Mouse (Mus musculus) heart, postnatal 0 days (tissue): ENCODE results near the gene Tcf25. TPM values are rescaled to one million over a fixed set of nuclear protein-coding genes. Genes with fewer than 3 reads are reported as not detected.
"Not testable (repeated sequence)": the region's sequence is repeated elsewhere in the genome, so short reads cannot be mapped to it uniquely, and the experiment has no call there.

ENCODE experiments used
- ATAC-seq: fragments of 200-750 bp; cut with Nextera tagmentation; 2 replicates; pipeline ENCODE4 v1.8.0; 2017; ENCODE audit warnings: low read depth, moderate number of reproducible peaks, moderate library complexity; ENCODE audit not compliant: insufficient read depth
- DNase-seq: peaks from one replicate; pipeline ENCODE4 v3.0.0-alpha.2; 2016; ENCODE audit warnings: low spot score
- H3K27ac ChIP-seq: fragments of 300-500 bp; sonication (generic); 2 replicates; pipeline ENCODE4 v1.5.1; 2014; ENCODE audit warnings: low read depth, mild to moderate bottlenecking
- H3K27me3 ChIP-seq: fragments of 300-500 bp; sonication (generic); 2 replicates; pipeline ENCODE4 v1.6.1; 2014; ENCODE audit warnings: low read length, mixed read lengths; ENCODE audit not compliant: control insufficient read depth, insufficient read depth
- H3K36me3 ChIP-seq: fragments of 300-500 bp; sonication (generic); replicated peaks from 2 replicates; pipeline ENCODE4 v1.6.1; 2014; ENCODE audit warnings: low read length, mixed read lengths; ENCODE audit not compliant: control insufficient read depth, insufficient read depth
- H3K4me1 ChIP-seq: fragments of 300-500 bp; sonication (generic); 2 replicates; pipeline ENCODE4 v1.6.1; 2014; ENCODE audit warnings: antibody characterized with exemption; ENCODE audit not compliant: control insufficient read depth, insufficient read depth
- H3K4me2 ChIP-seq: fragments of 300-500 bp; sonication (generic); 2 replicates; pipeline ENCODE4 v1.6.1; 2014; ENCODE audit warnings: low read depth, mild to moderate bottlenecking, low read length, moderate library complexity
- H3K4me3 ChIP-seq: fragments of 300-500 bp; sonication (generic); 2 replicates; pipeline ENCODE4 v1.5.1; 2014; ENCODE audit warnings: low read depth, low read length
- H3K9ac ChIP-seq: fragments of 300-500 bp; sonication (generic); replicated peaks from 2 replicates; pipeline ENCODE4 v1.6.1; 2014; ENCODE audit warnings: low read depth, low read length, mixed read lengths
- H3K9me3 ChIP-seq: fragments of 300-500 bp; sonication (generic); replicated peaks from 2 replicates; pipeline ENCODE4 v1.6.1; 2016; ENCODE audit warnings: low read length; ENCODE audit not compliant: control insufficient read depth
- CTCF ChIP-seq: IDR thresholded peaks from 2 replicates; pipeline ENCODE4 v1.5.1; 2016; ENCODE audit warnings: antibody characterized with exemption, control low read depth, low read depth
- EP300 ChIP-seq: IDR thresholded peaks from 2 replicates; pipeline ENCODE4 v1.6.1; 2016; ENCODE audit warnings: antibody characterized with exemption, low read depth
- WGBS: fragments of 180-500 bp; shearing (Covaris S2); extraction: QIAGEN DNeasy Blood & Tissue Kit; methylation state at CpG from one replicate; pipeline ENCODE4 v1.1.7; 2014; 5-methylcytosine and 5-hydroxymethylcytosine counted together
- polyA plus RNA-seq: library from polyadenylated mRNA; unstranded; fragments of >200 nt; fragmentation: Nextera tagmentation; extraction: Ambion mirVana; gene quantifications from 2 replicates; pipeline ENCODE4 v1.2.1, GENCODE M21; 2015
- total RNA-seq: library from RNA; depleted of rRNA; stranded (reverse); fragments of >200 nt; gene quantifications from 2 replicates; pipeline ENCODE4 v1.2.3, GENCODE M21; 2014; ENCODE audit warnings: low replicate concordance; rRNA removed

Tcf25 gene
- total and polyA plus RNA-seq, 2 experiments from 2014 or later: 123 to 172 TPM

- DNase-seq (peak; percentile 26), ATAC-seq (peak; percentile 59)
- Histone ChIP-seq H3K36me3 (peaks cover 20% of the 10 kb centered on the region), H3K9ac (no peak overlapping the region), H3K9me3 (no peaks in the 10 kb centered on the region), H3K4me2 (no peak overlapping the region), H3K4me3 (no peak overlapping the region), H3K27me3 (no peaks in the 10 kb centered on the region), H3K4me1 (peaks cover 21% of the 10 kb centered on the region), H3K27ac (peak overlapping the region; percentile 4; the same call in 1 of the 2 replicates)
- no peak for TF ChIP-seq EP300
- TF ChIP-seq CTCF: no peak
- WGBS: 47% methylated on average over 6 of the region's 6 CpGs
Measured at GRCm38 (mm10) chr8:123446799-123447198, 73.2 kb downstream of the Tcf25 start.

- no peak overlapping the region for H3K9ac ChIP-seq
- H3K36me3 ChIP-seq: peaks cover 52% of the 10 kb centered on the region
- no peak for TF ChIP-seq EP300
- TF ChIP-seq CTCF: no peak
- no peak overlapping the region for H3K27ac ChIP-seq
- 83% methylated on average over 5 of the region's 5 CpGs for WGBS
- H3K4me3 ChIP-seq: no peak overlapping the region
- no peaks in the 10 kb centered on the region for H3K9me3 ChIP-seq
- no peak for DNase-seq
- ATAC-seq: no peak
- H3K27me3 ChIP-seq: no peaks in the 10 kb centered on the region
- peaks cover 12% of the 10 kb centered on the region for H3K4me1 ChIP-seq
- no peak overlapping the region for H3K4me2 ChIP-seq
Measured at GRCm38 (mm10) chr8:123450783-123451182, 77.2 kb downstream of the Tcf25 start.

- not testable (repeated sequence) for ATAC-seq, H3K4me3 ChIP-seq, H3K4me2 ChIP-seq, H3K27me3 ChIP-seq, DNase-seq, H3K9me3 ChIP-seq, H3K4me1 ChIP-seq, H3K9ac ChIP-seq, H3K27ac ChIP-seq
- WGBS: 91% methylated on average over 12 of the region's 12 CpGs
- H3K36me3 ChIP-seq: peaks cover 61% of the 10 kb centered on the region
Measured at GRCm38 (mm10) chr8:123451747-123452146, 78.2 kb downstream of the Tcf25 start.

- no peak overlapping the region for H3K4me2 ChIP-seq
- DNase-seq (no peak), ATAC-seq (no peak)
- peaks cover 61% of the 10 kb centered on the region for H3K36me3 ChIP-seq
- no peak overlapping the region for H3K27ac ChIP-seq
- H3K9me3 ChIP-seq: no peaks in the 10 kb centered on the region
- 55% methylated on average over 4 of the region's 4 CpGs for WGBS
- H3K9ac ChIP-seq: no peak overlapping the region
- H3K4me3 ChIP-seq: no peak overlapping the region
- H3K4me1 ChIP-seq: peaks cover 4% of the 10 kb centered on the region
- no peaks in the 10 kb centered on the region for H3K27me3 ChIP-seq
- no peak for TF ChIP-seq EP300
- TF ChIP-seq CTCF: no peak
Measured at GRCm38 (mm10) chr8:123452149-123452548, 78.6 kb downstream of the Tcf25 start.

- Histone ChIP-seq H3K27ac (no peak overlapping the region), H3K9me3 (no peaks in the 10 kb centered on the region), H3K4me1 (no peaks in the 10 kb centered on the region), H3K27me3 (no peaks in the 10 kb centered on the region), H3K4me3 (no peak overlapping the region), H3K9ac (no peak overlapping the region), H3K4me2 (no peak overlapping the region), H3K36me3 (peaks cover 72% of the 10 kb centered on the region)
- DNase-seq (no peak), ATAC-seq (no peak)
- no peak for TF ChIP-seq CTCF
- no peak for TF ChIP-seq EP300
- 72% methylated on average over 7 of the region's 7 CpGs for WGBS
Measured at GRCm38 (mm10) chr8:123453291-123453690, 79.7 kb downstream of the Tcf25 start.

Other genes with a start within 250 kb of the Tcf25 start
- gene Sult5a1, start 215.4 kb upstream of the Tcf25 start, total RNA-seq: 1.4 and 3.4 TPM in 2 replicates
- gene Sult5a1, start 215.4 kb upstream of the Tcf25 start, polyA plus RNA-seq: 1.6 and 2.0 TPM in 2 replicates
- gene Dpep1, start 187.5 kb upstream of the Tcf25 start, total RNA-seq: 32.3 and 58.6 TPM in 2 replicates
- gene Dpep1, start 187.5 kb upstream of the Tcf25 start, polyA plus RNA-seq: 16.3 and 17.6 TPM in 2 replicates
- gene Chmp1a, start 161.0 kb upstream of the Tcf25 start, total RNA-seq: 121 and 131 TPM in 2 replicates
- 91.0 and 94.3 TPM in 2 replicates for gene Chmp1a, start 161.0 kb upstream of the Tcf25 start, polyA plus RNA-seq
- 5.7 and 11.4 TPM in 2 replicates for gene Spata33, start 160.9 kb upstream of the Tcf25 start, total RNA-seq
- 17.1 and 21.3 TPM in 2 replicates for gene Spata33, start 160.9 kb upstream of the Tcf25 start, polyA plus RNA-seq
- 26.5 and 31.9 TPM in 2 replicates for gene Cdk10, start 148.9 kb upstream of the Tcf25 start, total RNA-seq
- 14.7 and 14.8 TPM in 2 replicates for gene Cdk10, start 148.9 kb upstream of the Tcf25 start, polyA plus RNA-seq
- 3.5 and 4.2 TPM in 2 replicates for gene Spata2l, start 137.5 kb upstream of the Tcf25 start, total RNA-seq
- gene Spata2l, start 137.5 kb upstream of the Tcf25 start, polyA plus RNA-seq: 4.5 and 4.6 TPM in 2 replicates
- gene Zfp276, start 119.6 kb upstream of the Tcf25 start, total RNA-seq: 19.4 and 24.0 TPM in 2 replicates
- 8.9 and 9.7 TPM in 2 replicates for gene Zfp276, start 119.6 kb upstream of the Tcf25 start, polyA plus RNA-seq
- 21.4 and 32.7 TPM in 2 replicates for gene Vps9d1, start 119.4 kb upstream of the Tcf25 start, total RNA-seq
- 15.4 and 16.1 TPM in 2 replicates for gene Vps9d1, start 119.4 kb upstream of the Tcf25 start, polyA plus RNA-seq
- gene Fanca, start 55.2 kb upstream of the Tcf25 start, total RNA-seq: 24.3 and 37.1 TPM in 2 replicates
- 6.1 and 6.7 TPM in 2 replicates for gene Fanca, start 55.2 kb upstream of the Tcf25 start, polyA plus RNA-seq
- 0.15 and 1.2 TPM in 2 replicates for gene Spire2, start 41.0 kb upstream of the Tcf25 start, total RNA-seq
- gene Spire2, start 41.0 kb upstream of the Tcf25 start, polyA plus RNA-seq: 0.23 and 0.40 TPM in 2 replicates
- not detected in 2 replicates for gene Mc1r, start 33.4 kb downstream of the Tcf25 start, total RNA-seq
- not detected in 2 replicates for gene Mc1r, start 33.4 kb downstream of the Tcf25 start, polyA plus RNA-seq
- gene Tubb3, start 37.7 kb downstream of the Tcf25 start, total RNA-seq: 1.8 and 6.1 TPM in 2 replicates
- gene Tubb3, start 37.7 kb downstream of the Tcf25 start, polyA plus RNA-seq: 0.40 and 1.3 TPM in 2 replicates
- 35.6 and 91.5 TPM in 2 replicates for gene Def8, start 49.8 kb downstream of the Tcf25 start, total RNA-seq
- gene Def8, start 49.8 kb downstream of the Tcf25 start, polyA plus RNA-seq: 28.3 and 30.9 TPM in 2 replicates
- 16.7 and 31.6 TPM in 2 replicates for gene Afg3l1, start 104.2 kb downstream of the Tcf25 start, total RNA-seq
- 39.9 and 41.2 TPM in 2 replicates for gene Afg3l1, start 104.2 kb downstream of the Tcf25 start, polyA plus RNA-seq
- 0.73 TPM in 1 of 2 replicates, not detected in the other for gene Dbndd1, start 141.7 kb downstream of the Tcf25 start, total RNA-seq
- gene Dbndd1, start 141.7 kb downstream of the Tcf25 start, polyA plus RNA-seq: 0.18 and 0.38 TPM in 2 replicates
- 0.76 and 1.8 TPM in 2 replicates for gene Gas8, start 145.1 kb downstream of the Tcf25 start, total RNA-seq
- 7.1 and 7.7 TPM in 2 replicates for gene Gas8, start 145.1 kb downstream of the Tcf25 start, polyA plus RNA-seq